Mouse (Mus musculus) liver, adult 2 months (tissue): ENCODE results near the gene Gm3376. TPM values are rescaled to one million over a fixed set of nuclear protein-coding genes. Genes with fewer than 3 reads are reported as not detected.
"Not testable (repeated sequence)": the region's sequence is repeated elsewhere in the genome, so short reads cannot be mapped to it uniquely, and the experiment has no call there.

ENCODE experiments used
- DNase-seq: peaks from one replicate; pipeline ENCODE4 v3.0.0-alpha.2; 2011; ENCODE audit warnings: low read depth, low spot score; ENCODE audit errors: extremely low read depth
- H3K27ac ChIP-seq: fragments of 200-500 bp; replicated peaks from 2 replicates; pipeline ENCODE4 v1.5.1; 2012; ENCODE audit warnings: low read depth, mild to moderate bottlenecking, control low read depth, inconsistent platforms, low read length; ENCODE audit not compliant: insufficient read depth
- H3K27me3 ChIP-seq: fragments of 200-500 bp; 2 replicates; pipeline ENCODE4 v1.6.1; 2012; ENCODE audit warnings: mild to moderate bottlenecking, moderate library complexity, low read length, inconsistent platforms; ENCODE audit not compliant: control insufficient read depth, insufficient read depth
- H3K36me3 ChIP-seq: fragments of 200-500 bp; 2 replicates; pipeline ENCODE4 v1.6.1; 2012; ENCODE audit warnings: low read length, inconsistent platforms; ENCODE audit not compliant: control insufficient read depth, insufficient read depth
- H3K4me1 ChIP-seq: fragments of 200-500 bp; 2 replicates; pipeline ENCODE4 v1.6.1; 2011; ENCODE audit warnings: low read length; ENCODE audit not compliant: control insufficient read depth, insufficient read depth
- H3K4me3 ChIP-seq: fragments of 200-500 bp; 2 replicates; pipeline ENCODE4 v1.5.1; 2011; ENCODE audit warnings: low read depth, mild to moderate bottlenecking, control low read depth, low read length, moderate library complexity; ENCODE audit not compliant: insufficient read depth
- H3K79me2 ChIP-seq: fragments of 200-500 bp; 2 replicates; pipeline ENCODE4 v1.6.1; 2012; ENCODE audit warnings: inconsistent platforms, mild to moderate bottlenecking, low read length, moderate library complexity; ENCODE audit not compliant: control insufficient read depth, insufficient read depth
- H3K9ac ChIP-seq: fragments of 200-500 bp; 2 replicates; pipeline ENCODE4 v1.6.1; 2012; ENCODE audit warnings: low read depth, mild to moderate bottlenecking, control low read depth, inconsistent platforms, low read length
- WGBS: fragments of 180-500 bp; shearing (Covaris S2); methylation state at CpG from one replicate; pipeline ENCODE4 v1.1.7; 2018; 5-methylcytosine and 5-hydroxymethylcytosine counted together
- polyA plus RNA-seq: library from polyadenylated mRNA; depleted of rRNA; stranded (reverse); fragments of >200 nt; gene quantifications from 2 replicates; pipeline ENCODE4 v1.2.3, GENCODE M21; 2012; rRNA removed
- total RNA-seq: library from RNA; depleted of rRNA; stranded (reverse); fragments of >200 nt; gene quantifications from 2 replicates; pipeline ENCODE4 v1.2.3, GENCODE M21; 2014; rRNA removed

The Gm3376 gene
- not detected in 2 replicates for total RNA-seq
- polyA plus RNA-seq, result not detected in 2 replicates

DNA sequence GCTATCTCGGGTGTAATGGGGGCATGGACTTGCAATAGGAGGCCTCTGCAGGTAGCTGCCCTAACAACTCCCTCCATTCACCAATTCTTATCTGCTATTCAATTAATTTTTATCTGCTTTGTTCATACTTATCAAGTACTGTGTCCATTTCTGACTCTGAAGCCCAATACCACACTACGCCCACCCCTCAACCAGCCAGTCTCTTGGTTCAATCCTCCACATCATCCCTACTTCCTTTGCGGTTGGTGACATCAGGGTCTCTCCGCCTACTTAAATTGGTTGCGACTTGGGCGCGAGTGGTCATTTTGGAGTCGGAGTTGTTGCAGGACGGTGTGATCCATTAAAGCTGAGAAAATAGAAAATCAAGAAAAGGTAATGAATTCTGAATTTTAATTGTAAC lies at the start of gene Gm3376:
Gene Gm3376 (plus strand): TSS at position 301 of the 400 bp plus-strand sequence.
- WGBS, result no CpG with 5 or more reads among the region's 9 CpGs
- not testable (repeated sequence) for H3K4me1 ChIP-seq, H3K36me3 ChIP-seq, H3K79me2 ChIP-seq, H3K4me3 ChIP-seq, H3K27me3 ChIP-seq, H3K9ac ChIP-seq, DNase-seq, H3K27ac ChIP-seq
